Mouse (Mus musculus): ENCODE measurements around the gene Crabp2. TPM values are rescaled to one million over a fixed set of nuclear protein-coding genes. Genes with fewer than 3 reads are reported as not detected.
"Not testable (repeated sequence)": the region's sequence is repeated elsewhere in the genome, so short reads cannot be mapped to it uniquely, and the experiment has no call there.

Crabp2 gene
- 0.91 and 1.4 TPM in 2 replicates for polyA plus RNA-seq (2012; rRNA removed)

GRCm38 (mm10) chr3:87948378-87949265, at the start of gene Crabp2:
TSS of gene Crabp2 (plus strand) at chr3:87948666.
- DNase-seq (ENCODE audit: low spot score): no peak

- no peak for DNase-seq (ENCODE audit: low spot score)
Measured at GRCm38 (mm10) chr3:87899266-87899665, 49.2 kb upstream of the Crabp2 start.

- DNase-seq (ENCODE audit: low spot score): no peak
Measured at GRCm38 (mm10) chr3:87899776-87900175, 48.7 kb upstream of the Crabp2 start.

GRCm38 (mm10) chr3:87901036-87901624, 47.3 kb upstream of the Crabp2 start:
- DNase-seq (ENCODE audit: low spot score): no peak

- not testable (repeated sequence) for DNase-seq (ENCODE audit: low spot score)
Measured at GRCm38 (mm10) chr3:87901959-87902358, 46.5 kb upstream of the Crabp2 start.

- DNase-seq (ENCODE audit: low spot score): no peak
Measured at GRCm38 (mm10) chr3:87903821-87904220, 44.6 kb upstream of the Crabp2 start.

- DNase-seq (ENCODE audit: low spot score): peak; percentile 95
Measured at GRCm38 (mm10) chr3:87905880-87906485, 42.5 kb upstream of the Crabp2 start, which contains the start of gene Hdgf. TSS of gene Hdgf (plus strand) at chr3:87906321.

- peak; percentile 67 for DNase-seq (ENCODE audit: low spot score)
Measured at GRCm38 (mm10) chr3:87906601-87906980, 41.9 kb upstream of the Crabp2 start.

- DNase-seq (ENCODE audit: low spot score): no peak
Measured at GRCm38 (mm10) chr3:87906981-87907857, 41.2 kb upstream of the Crabp2 start.

GRCm38 (mm10) chr3:87907906-87908305, 40.6 kb upstream of the Crabp2 start:
- no peak for DNase-seq (ENCODE audit: low spot score)

- no peak for DNase-seq (ENCODE audit: low spot score)
Measured at GRCm38 (mm10) chr3:87909381-87909780, 39.1 kb upstream of the Crabp2 start.

GRCm38 (mm10) chr3:87909874-87910273, 38.6 kb upstream of the Crabp2 start:
- no peak for DNase-seq (ENCODE audit: low spot score)

- peak; percentile 68 for DNase-seq (ENCODE audit: low spot score)
Measured at GRCm38 (mm10) chr3:87910573-87911141, 37.8 kb upstream of the Crabp2 start.

GRCm38 (mm10) chr3:87913491-87913890, 35.0 kb upstream of the Crabp2 start:
- DNase-seq (ENCODE audit: low spot score): no peak

- no peak for DNase-seq (ENCODE audit: low spot score)
Measured at GRCm38 (mm10) chr3:87913891-87914290, 34.6 kb upstream of the Crabp2 start.

GRCm38 (mm10) chr3:87916990-87917389, 31.5 kb upstream of the Crabp2 start:
- DNase-seq (ENCODE audit: low spot score): no peak

- DNase-seq (ENCODE audit: low spot score): no peak
Measured at GRCm38 (mm10) chr3:87918551-87918950, 29.9 kb upstream of the Crabp2 start.

GRCm38 (mm10) chr3:87919336-87920108, 28.9 kb upstream of the Crabp2 start, which contains the start of gene Mrpl24:
TSS of gene Mrpl24 (plus strand) at chr3:87919506.
- peak; percentile 45 for DNase-seq (ENCODE audit: low spot score)

GRCm38 (mm10) chr3:87920270-87920943, 28.1 kb upstream of the Crabp2 start:
- no peak for DNase-seq (ENCODE audit: low spot score)

GRCm38 (mm10) chr3:87924996-87925395, 23.5 kb upstream of the Crabp2 start:
- DNase-seq (ENCODE audit: low spot score): no peak

Data from urinary bladder, adult 2 months (tissue).